Mouse (Mus musculus) erythroblast, embryonic 14.5 days (primary cell): ENCODE results near the gene Igfbp6.

ENCODE experiments used
- GATA1 ChIP-seq: IDR thresholded peaks from 2 replicates; pipeline ENCODE4 v1.6.1; 2012; ENCODE audit warnings: low read length, inconsistent platforms, mixed read lengths
- TAL1 ChIP-seq: IDR thresholded peaks from 3 replicates; pipeline ENCODE4 v1.6.1; 2012; ENCODE audit warnings: low read length, inconsistent platforms, mixed read lengths

GRCm38 (mm10) chr15:102113674-102114073 lies 30.5 kb upstream of the Igfbp6 start:
- TF ChIP-seq GATA1 = no peak
- no peak for TF ChIP-seq TAL1
